Mouse (Mus musculus) telencephalon, adult 2 months (tissue): ENCODE data around the gene Olfr805.

ENCODE experiments used
- DNase-seq: peaks from one replicate; pipeline ENCODE4 v3.0.0-alpha.2; 2011; ENCODE audit warnings: low read depth, low spot score

Olfr805 gene

GRCm38 (mm10) chr10:129729275-129729674 lies at the start of gene Olfr805:
Gene Olfr805, minus strand, starts transcription at chr10:129729375.
- no peak for DNase-seq

- DNase-seq: no peak
Observed at GRCm38 (mm10) chr10:129778123-129778522, 48.9 kb upstream of the Olfr805 start.

GRCm38 (mm10) chr10:129774338-129774737 lies 45.2 kb upstream of the Olfr805 start, which contains the start of gene Olfr809:
Gene Olfr809, plus strand, starts transcription at chr10:129774638.
- DNase-seq: no peak

- DNase-seq: no peak
Observed at GRCm38 (mm10) chr10:129765182-129765581, 36.0 kb upstream of the Olfr805 start, which contains the start of gene Olfr808. Gene Olfr808, plus strand, starts transcription at chr10:129765482.

- no peak for DNase-seq
Observed at GRCm38 (mm10) chr10:129757693-129758092, 28.5 kb upstream of the Olfr805 start, which contains the start of gene Olfr807. Gene Olfr807, minus strand, starts transcription at chr10:129757793.

- no peak for DNase-seq
Observed at GRCm38 (mm10) chr10:129741821-129742220, 12.6 kb upstream of the Olfr805 start, which contains the start of gene Olfr806. Gene Olfr806, minus strand, starts transcription at chr10:129741921.

- DNase-seq: no peak
Observed at GRCm38 (mm10) chr10:129702910-129703309, 26.3 kb downstream of the Olfr805 start, which contains the start of gene Olfr804. Gene Olfr804, plus strand, starts transcription at chr10:129703210.

GRCm38 (mm10) chr10:129694186-129694585 lies 35.0 kb downstream of the Olfr805 start, which contains the start of gene Olfr803:
Gene Olfr803, minus strand, starts transcription at chr10:129694286.
- DNase-seq: no peak

- no peak for DNase-seq
Observed at GRCm38 (mm10) chr10:129688069-129688468, 41.1 kb downstream of the Olfr805 start, which contains the start of gene Olfr802. Gene Olfr802, minus strand, starts transcription at chr10:129688169.

- DNase-seq: no peak
Observed at GRCm38 (mm10) chr10:129673765-129674164, 55.4 kb downstream of the Olfr805 start, which contains the start of gene Olfr801. Gene Olfr801, minus strand, starts transcription at chr10:129673865.
